Mouse (Mus musculus): ENCODE data around the gene Col4a3.
A peak's percentile ranks its signal among the peaks of the same experiment; 100 is the strongest.

- TF ChIP-seq CTCF (IDR thresholded peaks at IDR 0.05; ENCODE audit: borderline replicate concordance, insufficient read depth, low read length), result peak; percentile 81
- TF ChIP-seq POLR2A (IDR thresholded peaks at IDR 0.05; ENCODE audit: low read depth, low read length), result no peak
Measured at GRCm38 (mm10) chr1:82641316-82641987, 54.7 kb downstream of the Col4a3 start.

Measured in embryonic fibroblast, embryonic 13.5 days (primary cell).